1 mouse cellular context compared by ENCODE assay signal in genomic region chr17:35919060-35919715, GRCm38 (mm10).
TF ChIP-seq lines count a peak whose summit lies in the region.

No protein-coding gene starts in this region.

TF ChIP-seq in C2C12, 6 proteins besides CTCF, POLR2A, EP300 and RAD21:
- no peak for TF ChIP-seq MYOG (IDR thresholded peaks at IDR 0.05; ENCODE audit: control insufficient read depth, extremely low read depth, insufficient read length)
- peak; percentile 80 for TF ChIP-seq CEBPB (IDR thresholded peaks at IDR 0.05; ENCODE audit: low read depth)
- peak; percentile 37 for TF ChIP-seq MYOD1 (IDR thresholded peaks at IDR 0.05; ENCODE audit: control insufficient read depth, insufficient read length, low read depth)
